Mouse (Mus musculus) midbrain, embryonic 12.5 days (tissue): Measurements from ENCODE around the gene Eif4g1. TPM values are rescaled to one million over a fixed set of nuclear protein-coding genes. Genes with fewer than 3 reads are reported as not detected.

ENCODE experiments used
- ATAC-seq: fragments of 200-750 bp; cut with Nextera tagmentation; 2 replicates; pipeline ENCODE4 v1.8.0; 2017; ENCODE audit warnings: low read depth, moderate TSS enrichment, moderate library complexity; ENCODE audit not compliant: low FRiP score
- H3K27ac ChIP-seq: fragments of 300-500 bp; sonication (generic); replicated peaks from 2 replicates; pipeline ENCODE4 v1.5.1; 2016; ENCODE audit warnings: mild to moderate bottlenecking
- H3K27me3 ChIP-seq: fragments of 300-500 bp; sonication (generic); 2 replicates; pipeline ENCODE4 v1.6.1; 2016; ENCODE audit warnings: mild to moderate bottlenecking
- H3K36me3 ChIP-seq: fragments of 300-500 bp; sonication (generic); 2 replicates; pipeline ENCODE4 v1.6.1; 2016
- H3K4me1 ChIP-seq: fragments of 300-500 bp; sonication (generic); 2 replicates; pipeline ENCODE4 v1.6.1; 2016
- H3K4me2 ChIP-seq: fragments of 300-500 bp; sonication (generic); replicated peaks from 2 replicates; pipeline ENCODE4 v1.6.1; 2016; ENCODE audit warnings: mild to moderate bottlenecking, moderate library complexity
- H3K4me3 ChIP-seq: fragments of 300-500 bp; sonication (generic); 2 replicates; pipeline ENCODE4 v1.5.1; 2016; ENCODE audit warnings: mild to moderate bottlenecking
- H3K9ac ChIP-seq: fragments of 300-500 bp; sonication (generic); replicated peaks from 2 replicates; pipeline ENCODE4 v1.6.1; 2016; ENCODE audit warnings: mild to moderate bottlenecking, moderate library complexity
- H3K9me3 ChIP-seq: fragments of 300-500 bp; sonication (generic); 2 replicates; pipeline ENCODE4 v1.6.1; 2016; ENCODE audit warnings: mild to moderate bottlenecking
- WGBS: fragments of 180-500 bp; shearing (Covaris S2); methylation state at CpG from one replicate; pipeline ENCODE4 v1.1.7; 2016; 5-methylcytosine and 5-hydroxymethylcytosine counted together
- polyA plus RNA-seq: library from polyadenylated mRNA; unstranded; fragments of >200 nt; fragmentation: Nextera tagmentation; extraction: Ambion mirVana; gene quantifications from 2 replicates; pipeline ENCODE4 v1.2.1, GENCODE M21; 2016

Gene Eif4g1
- polyA plus RNA-seq, 1 experiment from 2014 or later: 191 TPM

DNA sequence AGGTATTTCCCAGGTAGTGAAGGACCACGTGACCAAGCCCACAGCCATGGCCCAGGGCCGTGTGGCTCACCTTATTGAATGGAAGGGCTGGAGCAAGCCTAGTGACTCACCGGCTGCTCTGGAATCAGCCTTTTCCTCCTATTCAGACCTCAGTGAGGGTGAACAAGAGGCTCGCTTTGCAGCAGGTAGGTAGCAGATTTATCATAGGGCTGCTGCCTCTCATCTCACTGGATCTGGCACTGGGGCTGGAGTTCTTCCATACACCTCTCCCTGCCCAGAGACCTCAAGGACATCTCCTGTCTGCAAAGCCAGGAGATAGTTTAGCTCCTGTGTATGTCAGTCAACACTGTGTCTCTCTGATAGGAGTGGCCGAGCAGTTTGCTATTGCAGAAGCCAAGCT is 31.2 kb downstream of the Eif4g1 start:
- Histone ChIP-seq H3K36me3 (peaks cover 12% of the 10 kb centered on the region), H3K27ac (no peak overlapping the region), H3K9ac (no peak overlapping the region), H3K4me1 (peaks cover 49% of the 10 kb centered on the region), H3K4me3 (no peak overlapping the region), H3K27me3 (peaks cover 9% of the 10 kb centered on the region; the same call in 1 of the 2 replicates), H3K9me3 (no peaks in the 10 kb centered on the region), H3K4me2 (no peak overlapping the region)
- no peak for ATAC-seq
- 81% methylated on average over 5 of the region's 5 CpGs for WGBS

DNA sequence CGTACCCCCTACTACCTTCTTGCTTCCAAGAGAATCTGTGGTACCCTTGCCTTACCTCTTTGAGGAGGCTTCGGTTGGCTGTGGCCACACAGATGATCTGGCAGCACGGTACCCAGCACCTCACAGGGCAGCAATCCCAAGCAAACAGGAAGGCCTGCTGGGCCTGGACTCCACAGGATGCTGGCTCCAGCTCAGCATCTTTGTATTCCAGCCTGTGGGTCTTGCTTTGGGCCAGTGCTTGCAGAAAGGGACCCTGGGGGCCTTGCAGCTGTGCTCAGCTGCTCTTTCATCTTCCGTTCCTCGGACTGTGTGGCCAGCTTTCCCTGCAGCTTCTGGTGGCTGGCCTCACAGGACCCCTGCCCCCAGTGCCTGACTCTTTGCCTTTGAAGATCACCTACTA is 31.9 kb downstream of the Eif4g1 start:
- peaks cover 12% of the 10 kb centered on the region for H3K36me3 ChIP-seq
- 0 out of 2 replicates have a peak overlapping the region, but pooled peaks have one; percentile 6 for H3K27ac ChIP-seq
- H3K9me3 ChIP-seq: no peaks in the 10 kb centered on the region
- H3K4me2 ChIP-seq: no peak overlapping the region
- ATAC-seq: no peak
- H3K4me3 ChIP-seq: no peak overlapping the region
- WGBS: 41% methylated on average over 5 of the region's 5 CpGs
- peaks cover 2% of the 10 kb centered on the region; the same call in 1 of the 2 replicates for H3K27me3 ChIP-seq
- no peak overlapping the region for H3K9ac ChIP-seq
- H3K4me1 ChIP-seq: peaks cover 43% of the 10 kb centered on the region

DNA sequence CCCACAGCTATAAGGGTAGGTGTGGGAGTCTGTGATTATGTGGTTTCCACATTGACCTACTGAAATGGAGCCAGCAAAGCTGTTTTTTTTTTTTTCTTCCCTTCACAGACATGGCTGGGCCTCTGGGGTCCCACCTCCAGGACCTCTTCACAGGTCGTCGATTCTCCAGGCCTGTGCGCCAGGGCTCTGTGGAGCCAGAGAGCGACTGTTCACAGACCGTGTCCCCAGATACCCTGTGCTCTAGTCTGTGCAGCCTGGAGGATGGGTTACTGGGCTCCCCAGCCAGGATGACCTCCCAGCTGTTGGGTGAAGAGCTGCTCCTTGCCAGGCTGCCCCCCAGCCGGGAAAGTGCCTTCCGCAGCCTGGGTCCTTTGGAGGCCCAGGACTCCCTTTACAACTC is 33.2 kb downstream of the Eif4g1 start:
- peaks cover 20% of the 10 kb centered on the region for H3K36me3 ChIP-seq
- WGBS: 38% methylated on average over 7 of the region's 7 CpGs
- peaks cover 31% of the 10 kb centered on the region for H3K4me1 ChIP-seq
- no peaks in the 10 kb centered on the region for H3K27me3 ChIP-seq
- H3K9ac ChIP-seq: peak overlapping the region; percentile 37
- H3K4me3 ChIP-seq: no peak overlapping the region
- H3K9me3 ChIP-seq: no peaks in the 10 kb centered on the region
- peak overlapping the region; percentile 69 for H3K27ac ChIP-seq
- no peak overlapping the region for H3K4me2 ChIP-seq
- ATAC-seq: no peak

DNA sequence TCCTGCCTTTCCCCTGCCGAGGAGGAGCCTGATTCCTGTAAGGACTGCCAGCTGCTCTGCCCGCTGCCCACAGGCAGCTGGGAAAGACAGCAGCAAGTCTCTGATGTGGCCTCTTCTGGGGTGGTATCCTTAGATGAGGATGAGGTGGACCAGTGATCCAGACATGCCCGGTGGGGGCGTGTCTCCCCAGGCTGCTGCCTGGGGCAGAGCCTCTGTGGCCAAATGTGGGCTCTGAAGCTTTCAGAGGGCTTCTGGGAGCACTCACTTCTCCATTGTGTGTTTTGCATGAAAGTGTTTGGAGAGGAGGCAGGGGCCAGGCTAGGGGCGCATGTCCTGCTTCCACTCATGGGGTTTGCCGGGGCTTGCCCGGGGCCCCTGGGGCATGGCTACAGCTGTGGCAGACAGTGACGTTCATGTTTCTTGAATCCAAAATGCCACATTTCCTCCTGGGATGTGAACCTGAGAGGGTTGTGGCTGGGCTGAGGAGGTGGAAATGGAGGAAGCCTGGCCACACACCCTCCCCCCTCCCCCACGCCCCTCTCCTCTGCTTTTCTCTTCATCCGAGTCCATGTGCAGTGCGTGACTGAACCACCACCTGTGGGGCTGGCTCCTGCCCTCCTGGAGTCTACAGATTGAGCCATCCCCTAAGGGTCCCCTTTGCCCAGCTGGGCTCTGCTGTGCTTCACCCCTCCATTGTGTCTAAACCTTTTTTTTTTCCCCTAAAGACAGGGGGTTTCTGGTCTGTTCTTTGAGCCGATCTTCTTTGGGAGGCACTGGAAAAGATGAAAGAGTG is 33.8 kb downstream of the Eif4g1 start:
- H3K27me3 ChIP-seq: no peaks in the 10 kb centered on the region
- WGBS: 11% methylated on average over 12 of the region's 12 CpGs
- peaks cover 25% of the 10 kb centered on the region for H3K4me1 ChIP-seq
- H3K4me2 ChIP-seq: peak overlapping the region; percentile 10
- no peak overlapping the region for H3K4me3 ChIP-seq
- H3K9me3 ChIP-seq: no peaks in the 10 kb centered on the region
- H3K9ac ChIP-seq: peak overlapping the region; percentile 37
- peak overlapping the region; percentile 69 for H3K27ac ChIP-seq
- peak; percentile 65 for ATAC-seq
- peaks cover 26% of the 10 kb centered on the region for H3K36me3 ChIP-seq

DNA sequence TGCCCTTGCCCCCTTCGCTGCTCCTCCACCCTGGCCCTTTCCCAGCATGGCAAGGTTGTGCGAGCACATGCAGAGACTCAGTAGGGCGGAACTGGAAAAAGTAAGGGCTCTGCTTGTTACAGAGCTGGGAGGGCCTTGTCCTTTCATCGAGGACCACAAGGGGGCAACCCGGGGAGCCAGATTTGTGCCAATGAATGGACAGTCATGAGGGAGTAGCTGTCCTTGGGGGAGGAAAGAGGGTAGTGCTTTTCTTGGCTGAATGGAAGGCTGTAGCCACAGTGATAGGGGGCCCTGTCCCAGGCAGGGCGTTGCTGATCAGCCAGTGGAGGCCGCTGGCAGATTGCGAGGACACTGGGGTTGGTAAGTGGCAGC is 34.4 kb downstream of the Eif4g1 start:
- no peaks in the 10 kb centered on the region for H3K9me3 ChIP-seq
- H3K9ac ChIP-seq: peak overlapping the region; percentile 37; the same call in 1 of the 2 replicates
- no peak overlapping the region for H3K4me3 ChIP-seq
- peak; percentile 72 for ATAC-seq
- peaks cover 25% of the 10 kb centered on the region for H3K4me1 ChIP-seq
- H3K4me2 ChIP-seq: peak overlapping the region; percentile 10; the same call in 1 of the 2 replicates
- no peaks in the 10 kb centered on the region for H3K27me3 ChIP-seq
- peak overlapping the region; percentile 69 for H3K27ac ChIP-seq
- peaks cover 32% of the 10 kb centered on the region for H3K36me3 ChIP-seq
- 3% methylated on average over 8 of the region's 8 CpGs for WGBS

DNA sequence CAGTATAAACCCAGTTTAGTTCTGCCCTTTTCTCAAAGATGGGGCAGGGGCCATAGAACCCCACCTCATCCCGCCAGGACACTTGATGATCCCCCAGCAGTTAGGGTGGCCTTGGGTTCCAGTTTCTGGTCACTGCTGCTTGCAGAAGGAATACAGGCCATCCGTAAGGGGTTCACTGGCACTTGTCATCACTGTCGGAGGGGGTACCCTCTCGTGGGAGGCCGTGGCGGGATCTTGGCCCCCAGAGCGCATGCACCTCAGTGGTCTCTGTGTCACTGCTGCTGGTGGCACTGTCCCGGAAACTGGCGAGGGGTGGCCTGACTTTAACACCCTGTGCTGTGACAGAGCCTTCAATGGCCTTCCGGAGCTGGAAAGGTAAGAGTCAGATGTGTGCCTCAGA is 35.0 kb downstream of the Eif4g1 start:
- Histone ChIP-seq H3K9ac (no peak overlapping the region), H3K36me3 (peaks cover 38% of the 10 kb centered on the region), H3K4me2 (no peak overlapping the region)

DNA sequence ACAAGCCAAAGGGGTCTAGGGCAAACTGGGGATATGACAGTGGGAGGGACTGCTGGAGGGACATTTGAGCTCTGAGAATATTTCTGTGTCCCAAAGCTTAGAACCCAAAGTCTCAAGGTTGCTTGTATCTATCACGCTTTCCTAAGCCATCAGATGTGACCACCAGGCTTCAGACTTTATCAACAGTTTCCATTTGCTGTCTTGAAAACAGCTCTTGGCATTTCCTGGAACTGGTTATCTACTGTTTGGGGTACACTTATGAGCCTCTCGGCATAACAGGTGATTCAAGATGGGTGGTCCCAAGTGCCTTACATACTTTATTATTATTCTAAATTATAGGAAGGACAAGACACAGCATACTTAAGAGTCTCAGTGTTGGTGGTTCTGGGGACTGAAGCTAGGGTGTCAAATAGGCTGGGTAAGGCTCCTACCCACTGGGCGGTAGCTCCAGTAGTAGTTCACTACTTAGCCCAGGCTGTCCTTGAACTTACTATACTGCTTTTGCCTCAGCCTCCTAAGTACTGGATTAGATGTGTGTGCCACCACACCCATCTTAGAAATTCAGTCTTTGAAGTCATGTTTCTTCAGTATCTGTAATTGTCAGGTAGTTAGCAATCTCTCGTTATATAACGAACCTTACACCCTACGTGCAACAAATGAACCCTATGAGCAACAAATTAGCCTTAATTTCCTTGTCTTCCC is 35.7 kb downstream of the Eif4g1 start:
- no peak overlapping the region for H3K9ac ChIP-seq
- no peak for ATAC-seq
- WGBS: 94% methylated on average over 6 of the region's 6 CpGs

More for the DNA sequence above, 35.0 kb downstream of the Eif4g1 start:
- no peak for ATAC-seq
- no peaks in the 10 kb centered on the region for H3K27me3 ChIP-seq
- WGBS: 92% methylated on average over 10 of the region's 10 CpGs
- H3K4me1 ChIP-seq: peaks cover 25% of the 10 kb centered on the region
- H3K27ac ChIP-seq: no peak overlapping the region
- H3K9me3 ChIP-seq: no peaks in the 10 kb centered on the region
- H3K4me3 ChIP-seq: no peak overlapping the region

DNA sequence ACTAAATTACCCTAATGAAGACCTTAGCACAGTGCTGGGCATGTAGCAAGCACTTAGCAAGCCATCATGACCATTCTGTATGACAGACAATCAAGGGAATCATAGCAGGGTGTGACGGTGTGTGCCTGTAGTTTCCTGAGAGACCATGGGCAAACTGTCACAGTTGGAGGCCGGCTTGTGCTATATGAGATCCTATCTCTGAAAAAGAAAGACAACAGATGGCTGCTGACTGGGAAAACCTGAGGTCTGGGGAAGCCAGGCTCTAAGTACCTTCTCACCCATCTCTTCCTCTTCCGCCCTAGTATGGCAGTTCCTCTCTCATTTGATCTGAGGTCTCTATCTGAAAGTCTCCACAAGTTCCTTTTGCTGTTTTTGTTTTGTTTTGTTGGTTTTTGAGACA is 37.7 kb downstream of the Eif4g1 start:
- Histone ChIP-seq H3K27ac (no peak overlapping the region), H3K9me3 (no peaks in the 10 kb centered on the region), H3K36me3 (peaks cover 46% of the 10 kb centered on the region), H3K4me3 (no peak overlapping the region), H3K27me3 (no peaks in the 10 kb centered on the region), H3K4me2 (no peak overlapping the region), H3K4me1 (peaks cover 19% of the 10 kb centered on the region), H3K9ac (no peak overlapping the region)
- ATAC-seq: no peak
- WGBS: 85% methylated on average over 3 of the region's 3 CpGs

More for the DNA sequence above, 35.7 kb downstream of the Eif4g1 start:
- peaks cover 25% of the 10 kb centered on the region for H3K4me1 ChIP-seq
- H3K4me3 ChIP-seq: no peak overlapping the region
- no peak overlapping the region for H3K4me2 ChIP-seq
- peaks cover 43% of the 10 kb centered on the region for H3K36me3 ChIP-seq
- no peak overlapping the region for H3K27ac ChIP-seq
- no peaks in the 10 kb centered on the region for H3K27me3 ChIP-seq
- H3K9me3 ChIP-seq: no peaks in the 10 kb centered on the region

DNA sequence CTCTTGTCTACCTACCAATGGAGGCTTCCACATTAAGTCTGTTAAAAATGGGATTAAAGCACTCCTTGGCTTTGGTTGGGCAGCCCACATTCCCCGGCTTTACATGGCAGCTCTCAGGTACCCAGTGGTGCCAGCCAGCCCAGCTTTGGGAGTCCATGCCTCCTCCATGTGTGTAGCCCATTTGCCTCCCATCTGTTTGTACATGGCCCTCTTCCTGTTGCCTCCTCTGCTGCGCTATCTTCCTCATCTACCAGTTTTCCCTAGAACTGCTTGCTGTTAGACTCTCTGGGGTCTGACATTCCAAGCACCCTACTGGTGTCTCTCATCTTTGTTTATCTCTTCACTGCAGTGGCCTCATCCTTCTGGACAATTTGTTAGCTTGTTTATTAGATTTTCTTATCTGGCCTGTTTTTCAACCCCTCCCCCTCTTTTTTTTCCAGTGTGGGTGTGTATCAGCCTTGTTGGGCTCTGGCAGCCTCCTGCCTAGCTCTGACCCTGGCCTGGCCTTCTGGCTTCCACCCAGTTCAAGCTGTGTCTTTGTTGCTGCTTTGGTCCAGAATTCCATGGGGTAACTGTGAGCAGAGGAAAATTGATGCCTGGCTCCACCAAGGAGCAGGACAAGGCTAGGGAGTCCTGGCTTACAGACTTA is 38.4 kb downstream of the Eif4g1 start:
- Histone ChIP-seq H3K4me2 (no peak overlapping the region), H3K9ac (no peak overlapping the region), H3K4me1 (peaks cover 16% of the 10 kb centered on the region), H3K27me3 (no peaks in the 10 kb centered on the region), H3K36me3 (peaks cover 53% of the 10 kb centered on the region), H3K27ac (no peak overlapping the region), H3K4me3 (no peak overlapping the region), H3K9me3 (no peaks in the 10 kb centered on the region)
- 90% methylated on average over 2 of the region's 2 CpGs for WGBS
- ATAC-seq: no peak

DNA sequence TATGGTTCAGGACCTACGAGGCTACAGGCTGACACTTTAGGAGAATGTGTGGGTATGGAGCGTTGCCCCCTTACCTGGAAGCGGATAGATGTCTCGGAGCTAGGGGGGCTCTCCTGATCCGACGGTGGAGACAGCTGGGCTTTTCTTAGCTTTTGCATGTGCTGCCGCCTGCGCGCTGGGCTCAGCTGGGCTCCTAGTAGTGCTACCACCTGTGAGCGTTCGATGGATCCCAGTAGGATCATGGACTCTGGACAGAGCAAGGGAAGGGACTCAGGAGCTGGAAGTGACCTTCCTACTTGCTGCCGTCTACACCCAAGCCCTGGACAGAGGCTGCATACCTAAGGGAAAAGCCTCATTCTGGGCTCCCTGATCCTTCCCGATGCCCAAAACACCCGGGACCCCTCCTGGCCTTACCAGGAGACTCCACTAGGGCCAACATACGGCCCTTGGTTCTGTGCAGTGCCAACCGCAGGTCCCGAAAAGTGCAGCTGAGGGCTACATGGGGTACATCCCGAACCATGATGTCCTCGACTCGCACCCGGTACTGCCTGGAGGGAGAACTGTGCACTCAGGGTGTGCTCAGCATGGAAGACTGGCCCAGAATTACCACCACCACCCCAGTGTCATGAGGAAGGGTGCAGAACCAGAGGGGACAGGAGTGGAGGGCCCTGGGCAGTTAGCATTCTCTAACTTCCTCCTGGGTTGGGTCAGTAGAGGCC is 40.3 kb downstream of the Eif4g1 start:
- H3K4me2 ChIP-seq: no peak overlapping the region
- no peak overlapping the region for H3K9ac ChIP-seq
- H3K4me1 ChIP-seq: no peaks in the 10 kb centered on the region
- H3K4me3 ChIP-seq: no peak overlapping the region
- ATAC-seq: no peak
- peaks cover 71% of the 10 kb centered on the region for H3K36me3 ChIP-seq
- H3K9me3 ChIP-seq: no peaks in the 10 kb centered on the region
- 91% methylated on average over 21 of the region's 21 CpGs for WGBS
- H3K27me3 ChIP-seq: no peaks in the 10 kb centered on the region
- H3K27ac ChIP-seq: no peak overlapping the region

DNA sequence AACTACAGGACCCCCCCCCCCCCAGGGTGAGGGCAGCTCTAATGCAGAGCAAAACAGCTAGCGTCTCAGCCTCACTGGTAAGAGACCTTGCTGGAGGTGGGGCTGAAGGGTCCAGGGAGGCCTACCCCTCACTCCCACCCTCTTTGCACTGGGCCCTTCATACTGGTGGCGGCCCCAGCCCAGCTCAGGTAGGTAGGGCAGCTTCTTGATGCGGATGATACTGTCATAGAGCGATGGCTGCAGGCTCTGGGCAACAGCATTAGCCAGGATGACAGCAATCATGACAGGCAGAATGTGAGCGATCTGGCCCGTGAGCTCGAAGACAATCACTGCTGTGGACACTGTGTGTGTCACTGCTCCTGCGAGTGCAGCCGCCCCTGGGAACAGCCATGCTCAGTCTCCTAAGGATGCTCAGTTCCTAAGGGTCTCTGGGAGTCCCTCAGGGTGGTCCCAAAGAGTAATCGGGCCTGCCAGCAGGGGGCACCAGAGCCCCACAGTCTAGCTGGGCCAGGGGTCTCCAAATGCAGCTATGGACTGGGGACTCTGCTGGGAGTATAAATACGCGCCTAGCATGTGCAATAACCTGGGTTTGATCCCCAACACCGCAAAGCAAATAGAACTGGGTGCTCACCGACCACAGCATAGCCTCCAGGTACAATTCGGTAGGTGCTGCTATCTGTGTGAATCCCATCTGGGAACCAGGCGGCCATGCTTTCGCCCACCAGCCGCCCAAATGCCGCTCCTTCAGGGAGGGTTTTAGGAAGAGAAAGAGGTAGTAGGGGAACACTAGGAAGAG is 41.0 kb downstream of the Eif4g1 start:
- Histone ChIP-seq H3K4me1 (peaks cover 5% of the 10 kb centered on the region), H3K36me3 (peaks cover 72% of the 10 kb centered on the region), H3K27me3 (no peaks in the 10 kb centered on the region), H3K4me3 (no peak overlapping the region), H3K9ac (no peak overlapping the region), H3K4me2 (no peak overlapping the region), H3K9me3 (no peaks in the 10 kb centered on the region), H3K27ac (no peak overlapping the region)
- peak; percentile 71 for ATAC-seq
- 75% methylated on average over 19 of the region's 19 CpGs for WGBS
